Mouse (Mus musculus): ENCODE data around the gene Agpat4. TPM values are rescaled to one million over a fixed set of nuclear protein-coding genes. Genes with fewer than 3 reads are reported as not detected.

Gene Agpat4
- total RNA-seq (2023) = 10 to 100 TPM; 14.2 to 15.1 TPM

GRCm38 (mm10) chr17:12118561-12118925 lies at the start of gene Agpat4:
Gene Agpat4, plus strand, starts transcription at chr17:12118704.

Other genes with a start within 250 kb of the Agpat4 start
- 10 to 100 TPM; 47.7 to 65.7 TPM for gene Map3k4, start 200.1 kb downstream of the Agpat4 start, total RNA-seq (2023)

Measured in T-cell, adult 66 days (primary cell).